Mouse (Mus musculus): ENCODE measurements at regions not wholly inside any gene's neighbourhood (a gene's known extent, or its start where the extent isn't known, plus 50 kb on each side); places are given as distances from the start of the nearest gene placed in this dataset.

DNA sequence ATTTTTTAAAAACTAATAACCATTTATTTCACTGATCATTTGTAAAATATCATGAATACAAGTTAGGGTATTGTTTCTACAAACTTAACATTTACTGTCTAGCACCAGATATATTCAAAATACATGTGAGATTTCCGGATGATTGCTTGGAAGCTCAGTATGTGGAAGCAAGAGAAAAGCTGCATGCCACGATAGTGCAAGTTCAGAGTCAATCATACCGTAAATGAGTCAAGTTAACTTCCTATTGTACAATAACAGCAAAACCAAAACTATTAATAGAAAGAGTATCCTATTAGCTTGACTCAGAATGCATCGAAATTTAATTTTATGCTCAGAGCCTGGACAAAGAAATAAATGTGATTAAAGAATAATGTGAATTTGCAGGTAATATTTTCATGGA is 1284.6 kb upstream of the Cited2 start:
- no peak for ATAC-seq (ENCODE audit: poor library complexity, severe bottlenecking)

- no peak for ATAC-seq (ENCODE audit: poor library complexity, severe bottlenecking)
These were observed 1281.9 kb upstream of the Cited2 start for GRCm38 (mm10) chr10:16440932-16441640.

DNA sequence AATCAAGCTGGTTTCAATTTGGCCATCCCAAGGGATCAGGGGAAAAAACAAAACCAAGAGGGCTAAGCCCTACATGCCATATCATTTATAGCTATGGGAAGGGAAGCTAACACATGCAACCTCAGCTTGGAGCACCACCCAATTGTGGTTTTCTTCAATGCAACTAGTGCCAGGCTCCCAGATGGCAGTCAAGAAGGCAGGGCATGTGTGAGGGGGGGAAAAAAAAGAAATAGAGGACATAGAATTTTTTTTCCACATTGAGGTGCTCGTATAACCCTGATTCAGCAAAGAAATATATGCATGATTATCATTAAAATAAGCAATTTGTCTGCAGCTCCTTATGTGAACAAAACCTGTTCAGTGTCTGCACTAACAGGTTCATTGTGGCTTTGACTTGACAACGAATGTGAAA is 1281.4 kb upstream of the Cited2 start:
- no peak for ATAC-seq (ENCODE audit: poor library complexity, severe bottlenecking)

DNA sequence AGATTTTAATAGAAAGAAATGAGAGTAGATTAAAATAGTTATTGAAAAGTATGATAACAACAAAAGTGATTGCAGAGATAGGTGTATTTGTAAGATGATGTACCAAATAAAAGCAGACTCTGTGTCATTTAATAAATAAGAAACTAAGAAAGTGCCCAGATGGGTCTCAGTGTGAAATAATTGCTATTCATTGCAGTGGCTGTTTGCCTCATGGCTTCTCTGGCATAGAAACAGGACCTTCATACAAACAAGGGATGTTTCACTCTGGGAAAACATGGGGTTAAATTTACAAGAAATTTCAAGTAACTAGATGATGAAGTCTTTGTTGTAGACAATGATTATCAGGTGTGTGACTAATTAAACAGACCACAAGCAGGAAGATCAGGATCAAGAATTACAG is 1279.1 kb upstream of the Cited2 start:
- no peak for ATAC-seq (ENCODE audit: poor library complexity, severe bottlenecking)

DNA sequence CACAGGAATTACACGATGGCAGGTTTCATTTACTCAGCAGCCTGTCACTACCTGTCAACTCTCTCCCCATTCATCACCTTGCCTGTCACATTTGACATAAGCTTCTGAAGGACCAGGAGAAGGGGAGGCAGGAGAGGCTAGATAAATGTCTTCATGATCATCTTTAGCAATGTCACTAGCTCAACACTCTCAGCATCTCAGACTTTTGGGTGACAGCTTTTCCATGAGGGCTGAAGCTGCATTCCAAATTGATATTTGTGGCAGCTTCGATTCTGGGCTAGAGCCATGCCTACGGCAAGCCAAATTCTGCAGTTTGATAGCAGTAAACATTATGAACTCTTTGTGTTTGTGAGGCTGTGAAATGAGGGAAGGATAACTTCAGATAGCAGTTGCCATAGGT is 1255.1 kb upstream of the Cited2 start:
- ATAC-seq (ENCODE audit: poor library complexity, severe bottlenecking), result no peak

DNA sequence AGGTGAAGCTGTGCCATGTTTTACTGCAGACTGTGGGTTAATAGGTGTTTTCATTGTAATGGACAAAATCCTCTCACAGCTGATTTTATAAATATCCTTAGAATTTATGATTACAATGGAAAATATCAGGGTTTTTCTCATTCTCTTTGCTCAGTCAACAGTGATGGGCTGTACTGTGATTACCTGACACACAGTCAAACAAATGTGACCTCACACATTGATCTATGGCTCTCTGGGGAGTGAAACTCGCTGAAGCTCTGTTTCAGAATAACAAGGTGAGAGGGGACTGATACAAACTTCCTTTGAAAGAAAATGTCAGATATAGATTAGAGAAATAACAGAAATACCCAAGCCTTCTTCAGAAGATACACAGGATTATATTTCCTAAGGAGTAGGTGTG is 1253.3 kb upstream of the Cited2 start:
- ATAC-seq (ENCODE audit: poor library complexity, severe bottlenecking), result no peak

- ATAC-seq (ENCODE audit: poor library complexity, severe bottlenecking), result no peak
These were observed 1249.0 kb upstream of the Cited2 start for GRCm38 (mm10) chr10:16473952-16474521.

DNA sequence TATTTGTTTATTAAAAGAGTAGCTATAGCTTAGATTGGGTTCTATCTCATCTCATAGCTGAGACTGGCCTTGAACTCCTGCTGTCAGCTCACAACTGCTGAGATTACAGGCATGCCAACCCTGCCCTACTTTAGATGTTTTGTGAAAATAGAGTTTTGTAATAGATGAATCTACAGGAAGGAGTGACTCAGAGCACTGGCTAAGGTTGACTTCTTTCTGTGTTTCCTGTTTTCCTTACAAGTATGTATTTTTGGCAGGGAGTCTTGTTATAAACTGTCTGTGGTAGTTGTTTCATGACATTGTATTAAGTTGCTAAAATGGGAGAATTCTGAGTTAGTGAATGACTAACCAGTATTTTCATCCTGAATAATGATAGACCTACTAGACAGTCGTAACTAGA is 1224.4 kb upstream of the Cited2 start:
- ATAC-seq (ENCODE audit: poor library complexity, severe bottlenecking), result no peak

GRCm38 (mm10) chr10:16507681-16508080 is 1215.3 kb upstream of the Cited2 start:
- no peak for ATAC-seq (ENCODE audit: poor library complexity, severe bottlenecking)

GRCm38 (mm10) chr10:16508161-16508560 is 1214.9 kb upstream of the Cited2 start:
- ATAC-seq (ENCODE audit: poor library complexity, severe bottlenecking), result no peak

DNA sequence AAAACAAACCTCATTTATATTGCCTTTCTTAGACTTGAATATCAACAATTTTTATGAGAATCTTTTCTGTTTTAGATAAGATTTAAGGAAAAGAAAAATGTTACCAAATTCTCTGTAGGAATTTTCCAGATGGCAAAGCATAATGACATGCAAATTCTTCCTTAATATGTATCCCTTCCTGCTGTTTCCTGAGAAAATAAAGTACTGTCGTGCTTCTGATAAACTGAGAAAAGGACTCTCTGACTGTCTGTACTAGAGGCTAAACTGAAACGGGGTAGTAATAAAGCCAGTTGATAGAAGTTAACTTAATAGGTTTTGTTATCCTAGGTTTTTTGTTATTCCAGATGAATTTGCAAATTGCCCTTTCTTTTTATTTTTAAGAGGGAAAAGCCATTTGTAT is 1208.4 kb upstream of the Cited2 start:
- ATAC-seq (ENCODE audit: poor library complexity, severe bottlenecking), result no peak

DNA sequence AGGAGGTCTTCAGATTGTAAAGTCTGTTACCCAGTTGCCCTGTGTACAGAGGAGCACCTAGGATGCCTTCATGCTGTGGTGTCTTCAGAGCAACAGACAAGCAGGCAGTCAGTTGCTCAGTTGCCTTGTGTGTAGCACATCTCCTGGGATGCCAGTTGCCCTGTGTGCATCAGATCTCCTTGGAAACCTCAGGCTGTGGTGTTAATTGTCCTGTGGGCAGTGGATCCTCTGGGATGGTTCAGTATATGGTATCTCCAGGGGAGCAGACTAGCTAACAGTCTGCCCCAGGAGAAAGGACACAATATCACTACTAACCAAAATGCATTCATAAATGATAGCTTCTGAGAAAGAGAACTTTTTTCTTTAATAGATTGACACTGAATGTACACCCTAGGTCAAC is 1201.1 kb upstream of the Cited2 start:
- ATAC-seq (ENCODE audit: poor library complexity, severe bottlenecking), result no peak

GRCm38 (mm10) chr10:16524101-16524500 is 1198.9 kb upstream of the Cited2 start:
- ATAC-seq (ENCODE audit: poor library complexity, severe bottlenecking), result no peak

- no peak for ATAC-seq (ENCODE audit: poor library complexity, severe bottlenecking)
These were observed 1195.3 kb upstream of the Cited2 start for GRCm38 (mm10) chr10:16527693-16528092.

DNA sequence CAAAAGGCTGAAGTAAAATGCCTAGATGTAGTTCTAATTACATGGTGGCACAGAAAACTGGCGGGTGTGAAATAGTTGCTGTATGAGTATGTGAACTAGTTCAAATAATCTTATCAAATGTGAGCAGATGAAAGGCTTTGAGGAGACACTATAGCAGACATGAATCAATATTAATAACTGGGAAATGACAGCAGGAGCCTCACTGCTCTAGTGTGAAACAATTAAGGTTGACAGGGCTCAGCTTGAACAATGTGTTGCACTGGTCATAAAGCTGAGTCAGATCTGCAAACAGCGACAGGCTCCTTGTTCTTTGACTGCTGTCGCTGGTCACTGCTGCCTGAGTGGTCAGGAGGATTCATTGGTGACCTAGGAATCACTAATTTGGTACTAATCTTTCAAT is 1185.4 kb upstream of the Cited2 start:
- no peak for ATAC-seq (ENCODE audit: poor library complexity, severe bottlenecking)

- ATAC-seq (ENCODE audit: poor library complexity, severe bottlenecking), result no peak
These were observed 1184.6 kb upstream of the Cited2 start for GRCm38 (mm10) chr10:16538379-16538778.

DNA sequence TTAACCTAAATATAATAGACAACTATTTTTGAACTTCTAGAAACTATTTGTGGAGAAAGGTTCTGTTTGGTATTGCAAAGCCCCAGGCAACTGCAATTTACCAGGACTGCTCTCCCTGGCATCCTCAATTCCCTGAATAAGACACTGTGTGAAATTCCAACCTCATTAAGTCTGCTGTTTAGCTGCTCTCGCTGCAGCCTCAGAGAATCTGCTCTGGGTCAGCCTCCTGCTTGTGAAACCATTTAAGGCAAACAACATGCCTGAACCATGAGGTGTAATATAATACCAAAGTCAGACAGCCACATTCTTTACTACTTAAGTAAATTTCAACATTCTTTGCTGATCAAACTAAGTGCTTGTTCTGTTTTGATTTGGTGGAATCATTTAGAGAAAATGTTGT is 1177.6 kb upstream of the Cited2 start:
- ATAC-seq (ENCODE audit: poor library complexity, severe bottlenecking), result no peak

DNA sequence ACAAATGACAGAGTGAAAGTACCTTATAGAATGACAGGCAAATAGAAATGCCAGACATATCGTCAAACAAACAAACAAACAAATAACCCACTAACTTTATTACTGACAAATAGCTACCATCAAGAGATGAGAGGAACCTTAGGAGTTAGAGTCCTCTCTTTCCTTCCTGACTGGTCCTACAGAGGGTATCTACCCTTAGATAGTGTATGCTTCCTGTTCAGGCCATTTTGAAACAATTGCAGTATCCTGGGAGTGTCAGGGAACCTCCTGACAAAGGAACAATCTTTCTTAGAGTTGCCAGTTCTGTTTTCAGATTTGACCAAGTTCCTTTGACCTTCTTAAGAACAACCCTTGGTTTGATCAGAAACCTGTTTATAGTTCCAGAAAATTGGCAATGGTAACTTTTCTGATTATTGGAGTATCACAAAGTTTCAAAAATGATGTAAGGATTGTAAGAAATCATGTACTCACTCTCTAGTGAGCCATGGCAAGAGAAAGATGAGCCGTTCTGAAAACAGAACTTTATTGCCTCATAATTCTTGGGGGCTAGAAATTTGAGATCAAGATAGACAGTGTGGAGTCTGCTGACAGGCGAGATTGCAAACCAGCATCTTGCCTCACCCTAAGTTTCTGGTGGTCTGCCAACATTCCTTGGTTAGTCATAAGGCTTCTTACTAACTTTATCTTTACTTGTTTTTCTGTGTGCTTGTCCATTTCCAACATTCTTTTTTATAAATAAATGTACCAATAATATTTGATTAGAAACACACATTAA is 1170.0 kb upstream of the Cited2 start:
- ATAC-seq (ENCODE audit: poor library complexity, severe bottlenecking), result no peak

DNA sequence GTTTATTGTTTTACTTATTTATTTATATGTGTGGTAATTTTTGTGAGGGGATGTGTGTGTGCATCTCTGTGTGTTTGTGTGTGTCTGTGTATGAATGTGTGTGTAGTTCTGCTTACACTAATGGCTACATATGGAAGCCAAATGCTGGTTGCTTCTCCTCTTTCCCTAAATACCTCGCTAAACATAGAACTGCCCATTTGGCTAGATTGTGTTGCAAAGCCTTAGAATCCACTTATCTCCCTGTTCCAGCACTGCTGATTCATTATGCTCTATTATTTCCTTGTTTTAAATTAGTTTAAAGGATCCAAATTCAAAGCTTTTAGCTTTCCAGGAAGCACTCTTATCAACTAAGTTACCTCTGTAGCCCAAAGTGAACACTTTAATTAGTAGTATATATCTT is 1148.5 kb upstream of the Cited2 start:
- ATAC-seq (ENCODE audit: poor library complexity, severe bottlenecking), result no peak

- ATAC-seq (ENCODE audit: poor library complexity, severe bottlenecking), result no peak
These were observed 1144.4 kb upstream of the Cited2 start for GRCm38 (mm10) chr10:16578554-16579078.

- ATAC-seq (ENCODE audit: poor library complexity, severe bottlenecking), result no peak
These were observed 1142.8 kb upstream of the Cited2 start for GRCm38 (mm10) chr10:16580200-16580599.

- no peak for ATAC-seq (ENCODE audit: poor library complexity, severe bottlenecking)
These were observed 1134.2 kb upstream of the Cited2 start for GRCm38 (mm10) chr10:16588833-16589232.
